Mouse (Mus musculus) CH12F3 (cell line): ENCODE measurements around the gene Lingo2.
"Not testable (repeated sequence)": the region's sequence is repeated elsewhere in the genome, so short reads cannot be mapped to it uniquely, and the experiment has no call there.

Experiments used
- in situ Hi-C: fragments of 300-500 bp; cut with MboI; formaldehyde crosslinking; loops from 2 replicates; pipeline ENCODE4 v1.14.3; 2020; ENCODE audit warnings: low sequenced_read_pairs

The Lingo2 gene

GRCm38 (mm10) chr4:36131341-36131740 lies 820.2 kb downstream of the Lingo2 start:
- in situ Hi-C loops, result no loop called here

GRCm38 (mm10) chr4:36095482-36095881 lies 856.1 kb downstream of the Lingo2 start:
- in situ Hi-C loops, result no loop called here

GRCm38 (mm10) chr4:36081095-36081852 lies 870.3 kb downstream of the Lingo2 start:
- in situ Hi-C loops, result no loop called here

- in situ Hi-C loops, result no loop called here
These were observed 872.5 kb downstream of the Lingo2 start for GRCm38 (mm10) chr4:36078910-36079525.

- in situ Hi-C loops, result not testable (repeated sequence)
These were observed 886.8 kb downstream of the Lingo2 start for GRCm38 (mm10) chr4:36064701-36065100.

GRCm38 (mm10) chr4:36052791-36053376 lies 898.7 kb downstream of the Lingo2 start:
- in situ Hi-C loops, result no loop called here

GRCm38 (mm10) chr4:36040361-36040760 lies 911.2 kb downstream of the Lingo2 start:
- in situ Hi-C loops, result no loop called here

- in situ Hi-C loops, result no loop called here
These were observed 912.8 kb downstream of the Lingo2 start for GRCm38 (mm10) chr4:36038742-36039141.

GRCm38 (mm10) chr4:36032039-36032438 lies 919.5 kb downstream of the Lingo2 start:
- in situ Hi-C loops, result no loop called here

- in situ Hi-C loops, result no loop called here
These were observed 937.4 kb downstream of the Lingo2 start for GRCm38 (mm10) chr4:36014181-36014580.

GRCm38 (mm10) chr4:35992005-35992763 lies 959.4 kb downstream of the Lingo2 start:
- in situ Hi-C loops, result no loop called here

- in situ Hi-C loops, result no loop called here
These were observed 965.5 kb downstream of the Lingo2 start for GRCm38 (mm10) chr4:35986012-35986411.

- in situ Hi-C loops, result no loop called here
These were observed 988.0 kb downstream of the Lingo2 start for GRCm38 (mm10) chr4:35963532-35963931.

- in situ Hi-C loops, result no loop called here
These were observed 999.7 kb downstream of the Lingo2 start for GRCm38 (mm10) chr4:35951894-35952293.

- in situ Hi-C loops, result no loop called here
These were observed 1000.3 kb downstream of the Lingo2 start for GRCm38 (mm10) chr4:35951251-35951650.

GRCm38 (mm10) chr4:35934056-35934661 lies 1017.4 kb downstream of the Lingo2 start:
- in situ Hi-C loops, result no loop called here

GRCm38 (mm10) chr4:35927722-35928121 lies 1023.8 kb downstream of the Lingo2 start:
- in situ Hi-C loops, result no loop called here

- in situ Hi-C loops, result no loop called here
These were observed 1034.1 kb downstream of the Lingo2 start for GRCm38 (mm10) chr4:35917453-35917852.

GRCm38 (mm10) chr4:35897769-35898564 lies 1053.6 kb downstream of the Lingo2 start:
- in situ Hi-C loops, result no loop called here
